Mouse (Mus musculus): Measurements from ENCODE around the gene Pank2. TPM values are rescaled to one million over a fixed set of nuclear protein-coding genes. Genes with fewer than 3 reads are reported as not detected.

The Pank2 gene
- 2.9 and 4.1 TPM in 2 replicates for polyA plus RNA-seq (2012; rRNA removed)

DNA sequence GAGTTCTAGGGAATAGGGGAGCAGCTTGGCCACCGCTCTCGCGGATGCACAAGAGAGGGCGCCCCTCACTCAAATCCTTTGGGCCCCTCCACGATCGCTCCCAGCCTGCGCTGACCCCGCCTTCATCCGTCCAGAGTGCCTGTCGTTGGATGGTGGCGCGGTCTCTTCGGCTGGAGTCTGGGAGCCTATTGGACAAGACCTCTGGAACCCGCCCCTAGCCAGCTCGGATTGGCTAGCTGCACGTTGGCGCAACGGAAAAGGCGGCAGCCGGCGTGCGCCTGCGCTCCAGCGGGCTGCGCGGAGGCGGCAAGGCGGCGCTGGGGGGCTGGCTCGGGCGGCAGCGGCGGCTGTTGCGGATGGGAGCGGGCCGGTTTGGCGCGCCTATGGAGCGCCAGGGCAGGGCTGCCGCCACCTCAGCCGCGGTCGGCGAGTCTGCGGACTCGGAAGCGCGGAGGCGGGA, at the start of gene Pank2:
Gene Pank2, plus strand, starts transcription at position 283 of the 460 bp plus-strand sequence.

DNA sequence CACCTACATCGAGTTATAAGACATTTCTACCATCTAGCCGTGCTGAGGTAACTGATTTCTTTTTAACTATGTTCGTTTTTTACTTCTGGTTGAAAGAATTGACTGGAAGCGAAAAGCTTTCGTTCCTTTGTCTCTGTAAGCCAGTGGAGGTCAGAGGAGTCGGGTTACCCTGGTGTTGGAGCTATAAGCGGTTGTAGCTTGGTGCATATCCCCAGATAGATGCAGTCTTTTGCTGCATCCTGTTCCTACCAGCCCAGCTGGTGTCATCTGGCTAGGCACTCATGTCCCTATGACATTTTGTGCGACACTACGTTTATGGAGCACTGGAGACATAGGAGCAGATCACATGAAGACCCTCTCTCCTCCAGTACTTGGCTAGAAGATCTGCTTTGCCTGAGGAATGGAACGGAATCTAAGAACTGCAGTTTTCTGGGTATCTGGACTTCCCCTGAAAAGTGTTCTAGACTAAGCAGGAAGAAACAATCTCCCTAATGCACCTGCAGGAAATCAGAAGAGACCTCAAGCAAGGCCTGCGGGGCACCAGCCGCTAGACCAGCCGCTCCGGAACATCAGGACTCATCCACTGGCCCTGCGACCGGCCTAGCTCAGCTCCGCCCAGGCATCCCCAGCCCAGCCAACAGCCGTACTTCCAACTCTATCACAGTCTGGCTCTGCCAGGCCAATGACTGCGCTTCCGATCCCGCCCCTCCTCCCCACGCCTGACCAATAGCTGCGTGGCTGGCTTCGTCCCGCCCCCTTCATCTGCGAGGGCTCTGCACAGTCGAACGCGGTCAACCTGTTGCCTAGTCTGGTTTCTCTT, 28.8 kb upstream of the Pank2 start, which contains the start of gene Mavs:
Gene Mavs, plus strand, starts transcription at position 757 of the 820 bp plus-strand sequence.

Other genes with a start within 250 kb of the Pank2 start
- gene Gfra4, start 219.4 kb upstream of the Pank2 start, polyA plus RNA-seq (2012; rRNA removed), result 30.7 and 65.3 TPM in 2 replicates
- 35.6 and 43.1 TPM in 2 replicates for gene Adam33, start 198.7 kb upstream of the Pank2 start, polyA plus RNA-seq (2012; rRNA removed)
- 1.8 and 2.0 TPM in 2 replicates for gene Siglec1, start 175.7 kb upstream of the Pank2 start, polyA plus RNA-seq (2012; rRNA removed)
- 4.9 and 6.4 TPM in 2 replicates for gene Hspa12b, start 135.2 kb upstream of the Pank2 start, polyA plus RNA-seq (2012; rRNA removed)
- gene Gm11037, start 129.0 kb upstream of the Pank2 start, polyA plus RNA-seq (2012; rRNA removed), result not detected in 2 replicates
- gene 1700037H04Rik, start 102.4 kb upstream of the Pank2 start, polyA plus RNA-seq (2012; rRNA removed), result 37.6 and 53.3 TPM in 2 replicates
- 66.5 and 82.0 TPM in 2 replicates for gene Cenpb, start 82.4 kb upstream of the Pank2 start, polyA plus RNA-seq (2012; rRNA removed)
- 18.2 and 22.2 TPM in 2 replicates for gene Cdc25b, start 75.5 kb upstream of the Pank2 start, polyA plus RNA-seq (2012; rRNA removed)
- 6.9 and 10.8 TPM in 2 replicates for gene Spef1, start 75.2 kb upstream of the Pank2 start, polyA plus RNA-seq (2012; rRNA removed)
- gene Ap5s1, start 55.4 kb upstream of the Pank2 start, polyA plus RNA-seq (2012; rRNA removed), result 25.0 and 38.9 TPM in 2 replicates
- gene Mavs, start 28.4 kb upstream of the Pank2 start, polyA plus RNA-seq (2012; rRNA removed), result 41.1 and 45.9 TPM in 2 replicates
- gene Rnf24, start 90.4 kb downstream of the Pank2 start, polyA plus RNA-seq (2012; rRNA removed), result 0.39 and 0.81 TPM in 2 replicates
- gene Smox, start 229.0 kb downstream of the Pank2 start, polyA plus RNA-seq (2012; rRNA removed), result 24.4 and 26.4 TPM in 2 replicates

All from stomach, adult 2 months (tissue).